Mouse (Mus musculus): ENCODE measurements at regions not wholly inside any gene's neighbourhood (a gene's known extent, or its start where the extent isn't known, plus 50 kb on each side); places are given as distances from the start of the nearest gene placed in this dataset.

GRCm38 (mm10) chr1:107900449-107900848, 310.6 kb downstream of the Serpinb8 start:
- no peak for DNase-seq (ENCODE audit: low spot score in 2 of 2)
- intact Hi-C loops (cut with DNase I): no loop called here

- DNase-seq (ENCODE audit: low spot score in 2 of 2): no peak
- intact Hi-C loops (cut with DNase I): no loop called here
These were observed 311.1 kb downstream of the Serpinb8 start for GRCm38 (mm10) chr1:107900913-107901312.

- DNase-seq (ENCODE audit: low spot score in 2 of 2): no peak
- intact Hi-C loops (cut with DNase I): no loop called here
These were observed 318.6 kb downstream of the Serpinb8 start for GRCm38 (mm10) chr1:107908236-107909063.

GRCm38 (mm10) chr1:107914671-107915590, 325.1 kb downstream of the Serpinb8 start:
- intact Hi-C loops (cut with DNase I): no loop called here
- peak in 1 of 2 experiments; percentile 65 for DNase-seq (ENCODE audit: low spot score in 2 of 2)

- intact Hi-C loops (cut with DNase I): no loop called here
- no peak for DNase-seq (ENCODE audit: low spot score in 2 of 2)
These were observed 327.2 kb downstream of the Serpinb8 start for GRCm38 (mm10) chr1:107917037-107917436.

GRCm38 (mm10) chr1:107941601-107942270, 351.9 kb downstream of the Serpinb8 start:
- DNase-seq (ENCODE audit: low spot score in 2 of 2): no peak
- intact Hi-C loops (cut with DNase I): no loop called here

- intact Hi-C loops (cut with DNase I): no loop called here
- no peak for DNase-seq (ENCODE audit: low spot score in 2 of 2)
These were observed 356.6 kb downstream of the Serpinb8 start for GRCm38 (mm10) chr1:107946204-107946939.

- no peak for DNase-seq (ENCODE audit: low spot score in 2 of 2)
- intact Hi-C loops (cut with DNase I): no loop called here
These were observed 360.6 kb downstream of the Serpinb8 start for GRCm38 (mm10) chr1:107950396-107950795.

- no peak for DNase-seq (ENCODE audit: low spot score in 2 of 2)
- intact Hi-C loops (cut with DNase I): no loop called here
These were observed 371.2 kb downstream of the Serpinb8 start for GRCm38 (mm10) chr1:107961009-107961408.

- DNase-seq (ENCODE audit: low spot score in 2 of 2): no peak
- intact Hi-C loops (cut with DNase I): no loop called here
These were observed 386.0 kb downstream of the Serpinb8 start for GRCm38 (mm10) chr1:107975626-107976335.

- intact Hi-C loops (cut with DNase I): no loop called here
- DNase-seq (ENCODE audit: low spot score in 2 of 2): no peak
These were observed 387.9 kb downstream of the Serpinb8 start for GRCm38 (mm10) chr1:107977686-107978085.

- intact Hi-C loops (cut with DNase I): no loop called here
- DNase-seq (ENCODE audit: low spot score in 2 of 2): no peak
These were observed 388.6 kb downstream of the Serpinb8 start for GRCm38 (mm10) chr1:107978411-107978810.

GRCm38 (mm10) chr1:107985646-107986045, 395.8 kb downstream of the Serpinb8 start:
- DNase-seq (ENCODE audit: low spot score in 2 of 2): peak in 1 of 2 experiments; percentile 59
- intact Hi-C loops (cut with DNase I): loop anchor here (5.0 to 10.0 kb wide), 2 partner anchors 338 to 399 kb away; no protein-coding TSS in a partner anchor

GRCm38 (mm10) chr1:107988076-107988475, 398.3 kb downstream of the Serpinb8 start:
- DNase-seq (ENCODE audit: low spot score in 2 of 2): no peak
- intact Hi-C loops (cut with DNase I): loop anchor here (5.0 to 10.0 kb wide), 2 partner anchors 341 to 397 kb away; no protein-coding TSS in a partner anchor

- intact Hi-C loops (cut with DNase I): no loop called here
- DNase-seq (ENCODE audit: low spot score in 2 of 2): no peak
These were observed 403.2 kb downstream of the Serpinb8 start for GRCm38 (mm10) chr1:107993013-107993412.

- DNase-seq (ENCODE audit: low spot score in 2 of 2): no peak
- intact Hi-C loops (cut with DNase I): no loop called here
These were observed 434.0 kb downstream of the Serpinb8 start for GRCm38 (mm10) chr1:108023721-108024353.

- intact Hi-C loops (cut with DNase I): no loop called here
- DNase-seq (ENCODE audit: low spot score in 2 of 2): no peak
These were observed 434.9 kb downstream of the Serpinb8 start for GRCm38 (mm10) chr1:108024705-108025104.

GRCm38 (mm10) chr1:108026461-108026860, 436.7 kb downstream of the Serpinb8 start:
- intact Hi-C loops (cut with DNase I): no loop called here
- no peak for DNase-seq (ENCODE audit: low spot score in 2 of 2)
